Mouse (Mus musculus) bone marrow, adult 2 months (tissue): ENCODE data around the gene Meiob.

Experiments
- CTCF ChIP-seq: fragments of 200-500 bp; IDR thresholded peaks from 2 replicates; pipeline ENCODE4 v1.5.1; 2011; ENCODE audit warnings: low read length, control low read depth; ENCODE audit not compliant: control insufficient read depth, insufficient read depth
- POLR2A ChIP-seq: fragments of 200-500 bp; IDR thresholded peaks from 2 replicates; pipeline ENCODE4 v1.6.1; 2011; ENCODE audit warnings: low read depth, mild to moderate bottlenecking, control low read depth, low read length, borderline replicate concordance; ENCODE audit not compliant: control insufficient read depth

GRCm38 (mm10) chr17:24775173-24775572, 28.9 kb upstream of the Meiob start:
- TF ChIP-seq CTCF = no peak
- TF ChIP-seq POLR2A = no peak
